Mouse (Mus musculus): ENCODE data around the gene Rhox3e.

Gene Rhox3e

GRCm38 (mm10) chrX:37541719-37542118 is at the start of gene Rhox3e:
TSS of gene Rhox3e (plus strand) at chrX:37542019.
- no CpG with 5 or more reads among the region's 4 CpGs for WGBS

- 94% methylated on average over 17 of the region's 18 CpGs for WGBS
Measured at GRCm38 (mm10) chrX:37514059-37514458, 27.8 kb upstream of the Rhox3e start, which contains the start of gene Rhox4d. TSS of gene Rhox4d (plus strand) at chrX:37514359.

- 91% methylated on average over 2 of the region's 8 CpGs for WGBS
Measured at GRCm38 (mm10) chrX:37530152-37530551, 11.7 kb upstream of the Rhox3e start, which contains the start of gene Rhox2e. TSS of gene Rhox2e (plus strand) at chrX:37530452.

- WGBS, result 96% methylated on average over 10 of the region's 18 CpGs
Measured at GRCm38 (mm10) chrX:37557112-37557511, 15.3 kb downstream of the Rhox3e start, which contains the start of gene Rhox4e. TSS of gene Rhox4e (plus strand) at chrX:37557412.

GRCm38 (mm10) chrX:37571105-37571504 is 29.3 kb downstream of the Rhox3e start, which contains the start of gene Rhox2f:
TSS of gene Rhox2f (plus strand) at chrX:37571405.
- 96% methylated on average over 8 of the region's 8 CpGs for WGBS

GRCm38 (mm10) chrX:37572638-37573037 is 30.8 kb downstream of the Rhox3e start:
- WGBS, result 45% methylated on average over 2 of the region's 2 CpGs

GRCm38 (mm10) chrX:37580692-37581091 is 38.9 kb downstream of the Rhox3e start, which contains the start of gene Rhox3f:
TSS of gene Rhox3f (plus strand) at chrX:37580992.

